Mouse (Mus musculus): ENCODE data around the gene Pts.

Gene Pts

DNA sequence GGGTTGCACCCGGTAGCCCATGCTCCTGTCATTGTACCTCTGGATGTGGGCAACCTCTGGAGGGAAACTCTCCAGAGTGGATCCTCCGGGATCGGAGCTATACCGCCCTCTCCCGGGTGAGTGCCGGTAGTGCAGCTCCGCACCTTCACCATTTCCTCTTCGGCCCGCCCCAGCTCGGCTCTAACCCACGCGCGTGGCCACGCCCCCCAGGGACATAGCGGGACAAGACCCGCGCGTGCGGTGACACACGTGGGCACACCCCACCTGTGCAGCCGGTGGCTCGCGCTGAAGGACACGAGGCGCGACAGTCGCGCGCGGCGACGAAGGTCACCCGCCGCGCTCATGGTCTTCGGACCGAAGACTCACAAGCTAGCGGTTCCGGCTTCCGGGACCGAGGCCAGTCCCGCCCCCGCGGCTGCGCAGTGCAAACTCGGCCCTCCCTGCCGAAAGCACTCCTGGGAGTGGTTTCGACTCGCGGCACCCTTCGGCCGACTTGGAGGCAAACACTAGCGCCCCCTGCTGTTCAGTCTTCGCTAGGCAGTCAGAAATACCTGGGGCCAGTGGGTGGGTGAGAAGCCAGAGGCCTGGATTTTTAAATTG is at the start of gene Pts:
Pts (minus strand) TSS at position 432 of the 600 bp plus-strand sequence.
- DNase-seq (ENCODE audit: low spot score in 2 of 2): peak; percentile 97

DNA sequence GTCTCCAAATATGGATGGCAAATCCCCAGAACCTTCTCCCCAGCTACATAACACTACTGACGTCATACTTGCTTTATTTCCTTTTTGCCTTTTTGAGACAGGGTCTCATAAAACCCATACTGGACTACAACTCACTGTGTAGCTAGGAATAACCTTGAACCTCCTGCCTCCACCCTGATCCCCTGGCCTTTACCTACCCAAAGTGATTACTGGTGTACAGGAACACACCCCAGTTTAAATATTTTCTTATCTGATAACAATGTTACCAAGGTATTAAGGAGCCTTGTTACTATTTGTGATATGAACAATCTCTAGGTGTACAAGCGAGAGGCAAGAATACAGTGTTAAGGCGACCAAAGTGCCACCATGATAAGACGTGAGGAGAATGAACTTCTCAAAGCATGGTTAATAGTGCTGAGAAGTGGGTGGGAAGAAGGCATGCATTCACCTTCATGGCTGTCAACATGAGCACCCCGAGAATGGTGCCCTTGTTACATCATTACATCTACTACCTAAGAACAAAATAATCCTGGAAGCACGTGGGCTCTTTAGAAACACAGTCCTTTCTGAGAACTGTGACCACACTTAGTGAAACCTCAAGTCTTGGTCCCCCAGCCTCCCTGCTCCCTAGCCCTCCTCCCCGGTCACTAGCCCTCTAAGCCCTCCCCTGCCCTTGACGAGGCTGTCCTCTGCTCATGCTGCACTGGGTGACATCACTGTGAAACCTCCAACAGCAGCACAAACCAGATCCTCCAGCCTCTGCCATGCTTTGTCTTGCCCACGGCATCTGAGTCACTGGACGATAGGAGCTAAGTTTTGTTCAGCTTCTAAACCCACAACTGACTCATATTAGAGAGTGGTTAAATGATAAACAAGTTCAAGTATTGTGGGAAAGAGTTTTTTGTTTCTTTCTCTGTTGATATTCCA is 41.3 kb upstream of the Pts start:
- DNase-seq (ENCODE audit: low spot score in 2 of 2): no peak

DNA sequence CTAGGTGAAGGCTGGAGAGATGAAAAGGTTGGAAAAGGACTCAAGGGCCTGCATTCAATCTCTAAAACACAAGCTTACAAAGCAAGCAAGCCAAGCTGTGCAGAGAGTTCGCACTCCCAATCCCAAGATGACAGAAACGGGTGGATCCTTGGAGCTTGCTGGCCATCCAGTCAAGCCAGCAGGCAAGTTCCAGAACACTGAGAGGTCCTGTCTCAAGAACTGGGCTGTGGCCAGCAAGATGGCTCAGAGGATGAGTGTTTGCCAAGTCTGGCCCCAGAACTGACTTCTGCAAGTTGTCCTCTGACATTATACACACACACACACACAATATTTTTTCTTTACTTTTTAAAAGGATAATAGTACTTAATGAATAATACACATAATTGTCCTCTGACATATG is 39.4 kb upstream of the Pts start:
- DNase-seq (ENCODE audit: low spot score in 2 of 2): no peak

DNA sequence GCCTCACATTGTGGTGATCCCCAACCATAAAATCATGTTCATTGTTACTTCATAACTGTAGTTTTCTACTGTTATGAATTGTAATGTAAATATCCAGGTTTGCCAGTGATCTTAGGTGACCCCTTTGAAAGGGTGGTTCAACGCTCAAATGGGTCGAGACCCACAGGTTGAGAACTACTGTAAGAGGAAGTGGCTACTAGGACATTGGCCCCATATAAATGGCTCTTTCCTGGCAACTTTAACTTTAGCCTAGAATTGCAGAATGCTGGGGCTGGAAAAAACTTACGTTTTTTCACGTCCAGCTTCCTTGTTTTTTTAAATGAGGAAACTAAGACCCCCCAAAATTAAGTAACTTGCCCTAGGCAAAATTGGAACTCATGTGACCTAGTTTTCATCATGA is 38.8 kb upstream of the Pts start:
- no peak for DNase-seq (ENCODE audit: low spot score in 2 of 2)

DNA sequence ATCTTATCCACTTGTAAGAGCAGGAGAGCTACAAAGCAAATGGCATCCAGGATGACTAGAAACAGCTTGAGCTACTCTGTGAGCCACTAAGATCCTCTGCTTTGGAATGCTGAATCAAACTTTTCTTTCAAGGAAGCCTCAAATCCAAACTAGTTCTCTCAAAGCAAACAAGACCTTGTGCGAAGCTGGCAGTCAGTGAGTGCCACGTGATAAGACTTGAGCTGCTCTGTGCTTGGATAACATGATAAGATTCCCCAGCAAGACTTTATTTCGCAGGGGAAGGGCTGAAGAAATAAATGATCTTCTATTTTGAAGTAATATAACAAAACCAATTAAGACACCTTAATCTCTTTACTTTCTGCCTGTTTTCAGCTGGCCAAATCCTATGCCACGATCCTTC is 37.4 kb upstream of the Pts start:
- no peak for DNase-seq (ENCODE audit: low spot score in 2 of 2)

DNA sequence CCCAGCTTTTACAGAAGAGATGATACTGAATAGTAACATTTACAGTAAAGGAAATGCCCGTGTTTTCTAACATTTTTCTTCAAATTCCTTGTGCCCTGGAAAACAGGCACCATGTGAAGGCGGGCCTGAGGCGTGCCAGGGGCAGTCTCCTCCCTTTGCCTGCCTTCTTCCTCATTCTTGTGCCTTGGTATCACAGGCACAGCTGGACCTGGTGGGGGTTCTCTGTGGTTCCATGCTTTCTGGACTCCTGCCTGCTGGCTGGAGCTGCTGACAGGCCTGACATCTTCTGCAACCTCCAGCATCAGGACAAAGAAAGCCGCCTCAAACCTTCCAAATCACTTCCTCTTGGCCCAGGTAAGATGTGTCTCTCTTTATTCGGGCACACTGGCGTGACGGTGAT is 36.6 kb upstream of the Pts start:
- DNase-seq (ENCODE audit: low spot score in 2 of 2): no peak

DNA sequence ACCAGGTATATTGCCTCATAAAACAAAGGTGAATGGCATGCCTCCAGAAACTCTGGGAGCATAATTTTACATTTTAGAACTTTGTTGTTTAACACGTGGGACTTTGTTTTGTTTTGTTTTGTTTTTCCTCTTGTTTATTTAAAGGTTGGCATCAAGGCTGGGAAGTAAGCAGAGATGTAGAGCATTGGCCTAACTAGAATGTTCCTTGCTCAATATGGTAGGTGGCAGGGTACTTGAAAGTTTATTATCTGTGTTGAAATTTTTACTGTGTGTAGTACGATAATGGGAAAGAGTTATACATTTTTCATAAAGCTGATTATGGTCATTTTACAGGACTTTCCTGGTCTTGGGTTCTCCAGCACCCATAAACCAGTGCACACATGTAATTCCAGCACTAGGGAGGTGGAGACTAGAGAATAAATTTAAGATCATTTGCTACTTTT is 33.4 kb upstream of the Pts start:
- DNase-seq (ENCODE audit: low spot score in 2 of 2): no peak

DNA sequence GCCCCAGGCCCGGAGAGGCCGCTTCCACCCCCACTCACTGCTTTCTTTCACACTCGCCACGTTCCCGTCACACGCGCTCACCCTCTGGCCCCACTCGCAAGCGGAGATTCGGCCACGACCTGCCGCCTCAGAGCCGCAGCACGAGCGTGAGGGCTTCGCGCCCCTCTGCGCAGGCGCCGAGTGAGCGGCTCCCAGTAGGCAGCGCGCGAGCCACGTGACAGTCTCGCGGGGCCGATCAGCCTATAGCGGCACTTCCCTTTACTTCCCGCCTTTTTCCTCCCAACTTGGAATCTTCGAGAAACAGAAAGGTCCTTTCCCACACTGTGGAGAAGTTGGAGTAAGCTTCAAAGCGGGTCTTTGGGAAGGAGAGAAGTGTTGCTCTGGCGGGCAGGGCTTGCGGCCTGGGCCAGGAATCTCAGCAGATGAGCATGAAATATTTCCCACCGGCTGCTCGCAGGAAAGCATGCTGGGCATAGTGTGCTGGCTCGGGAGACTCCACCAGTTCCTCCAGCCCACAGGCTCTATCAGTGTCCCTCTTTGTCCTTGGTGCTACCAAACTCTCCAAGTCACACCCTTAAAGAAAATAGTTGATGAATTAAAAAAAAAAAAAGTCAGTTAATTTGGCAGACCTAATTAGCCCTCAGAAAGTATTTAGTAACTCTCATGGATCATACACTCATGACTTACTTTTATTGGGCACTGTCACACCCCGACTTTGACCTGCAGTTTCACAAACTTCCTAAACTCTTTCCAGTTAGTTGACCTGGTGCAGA is 32.8 kb upstream of the Pts start, which contains the start of gene Tex12:
Tex12 (minus strand) TSS at position 181 of the 773 bp plus-strand sequence.
- no peak for DNase-seq (ENCODE audit: low spot score in 2 of 2)

DNA sequence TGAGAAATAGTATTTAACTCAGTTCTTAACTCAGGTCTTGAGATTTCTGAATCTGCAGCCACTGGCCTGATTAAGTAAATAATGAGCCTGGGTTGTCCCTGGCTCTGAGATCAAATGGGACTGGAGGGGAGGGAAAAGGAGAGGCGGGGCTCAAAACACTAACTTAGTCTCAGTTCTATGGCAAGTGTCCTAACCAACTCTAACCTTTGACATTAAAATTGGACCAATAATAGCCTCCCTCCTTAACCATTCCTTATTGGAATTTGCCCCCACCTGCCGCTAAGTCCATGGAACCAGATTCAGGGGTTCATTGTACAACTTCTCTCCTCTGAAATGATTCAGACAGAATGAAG is 26.5 kb upstream of the Pts start, which contains the start of gene Bco2:
Bco2 (minus strand) TSS at position 88 of the 353 bp plus-strand sequence.
- no peak for DNase-seq (ENCODE audit: low spot score in 2 of 2)

DNA sequence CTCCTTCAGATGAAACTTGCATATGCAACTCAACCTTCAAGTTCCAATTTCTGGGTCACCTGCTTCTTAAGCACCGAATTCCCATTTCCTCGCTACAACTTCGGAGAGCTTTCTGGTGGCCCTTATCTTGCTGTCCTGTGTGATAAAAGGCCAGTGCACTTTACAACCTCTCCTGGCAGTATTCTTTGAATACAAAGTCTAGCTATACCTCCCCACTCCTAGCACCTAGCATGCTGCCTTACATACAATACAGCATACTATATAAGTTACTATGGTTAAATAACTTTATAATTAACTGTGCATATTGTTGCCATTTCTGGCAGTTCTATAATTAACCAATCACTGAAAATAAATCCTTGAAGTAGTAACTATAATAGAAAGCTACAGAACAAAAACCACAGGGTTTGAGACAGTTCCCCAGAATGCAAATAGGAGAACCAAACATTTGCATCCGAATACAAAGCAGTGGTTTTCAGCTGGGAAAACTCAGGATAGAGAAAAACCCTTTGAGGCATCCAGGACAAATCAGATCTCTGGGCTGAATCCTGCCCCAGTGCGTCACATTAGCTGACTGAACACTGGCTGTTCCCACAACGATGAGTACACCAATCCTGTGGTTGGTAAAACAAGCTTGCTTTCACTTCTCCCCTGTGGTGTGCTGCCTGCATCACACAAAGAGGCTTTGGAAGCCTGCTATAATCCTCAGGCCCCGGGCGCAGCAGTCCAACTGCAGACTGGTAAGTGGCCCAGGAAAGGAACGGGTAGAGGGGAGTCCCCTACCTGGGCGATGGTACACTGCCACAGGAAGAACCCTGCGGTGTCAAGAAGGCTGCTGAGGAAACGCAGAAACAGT is 25.9 kb upstream of the Pts start, which contains the start of gene Il18:
Il18 (plus strand) TSS at position 587 of the 853 bp plus-strand sequence.
- peak; percentile 64 to 78 for DNase-seq (ENCODE audit: low spot score in 2 of 2)

DNA sequence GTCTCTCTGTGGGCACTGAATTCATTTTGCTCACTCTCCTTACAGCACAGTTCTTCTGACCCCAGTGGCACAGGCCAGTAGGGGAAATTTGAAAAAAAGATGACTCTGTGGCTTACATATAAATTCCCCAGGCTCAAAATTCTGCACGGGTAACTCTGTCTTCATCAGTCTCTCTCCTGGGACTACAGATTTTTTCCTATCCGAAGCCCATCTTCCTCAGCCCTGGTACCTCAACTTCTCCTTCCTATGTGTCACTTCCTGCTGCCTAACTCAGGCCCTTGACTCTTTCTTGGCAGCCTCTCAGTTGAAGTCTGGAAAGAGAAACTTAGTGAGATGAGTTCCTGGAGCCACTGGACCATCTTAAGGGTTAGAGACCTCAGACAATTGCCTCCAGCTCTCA is 25.0 kb upstream of the Pts start:
- DNase-seq (ENCODE audit: low spot score in 2 of 2): no peak

DNA sequence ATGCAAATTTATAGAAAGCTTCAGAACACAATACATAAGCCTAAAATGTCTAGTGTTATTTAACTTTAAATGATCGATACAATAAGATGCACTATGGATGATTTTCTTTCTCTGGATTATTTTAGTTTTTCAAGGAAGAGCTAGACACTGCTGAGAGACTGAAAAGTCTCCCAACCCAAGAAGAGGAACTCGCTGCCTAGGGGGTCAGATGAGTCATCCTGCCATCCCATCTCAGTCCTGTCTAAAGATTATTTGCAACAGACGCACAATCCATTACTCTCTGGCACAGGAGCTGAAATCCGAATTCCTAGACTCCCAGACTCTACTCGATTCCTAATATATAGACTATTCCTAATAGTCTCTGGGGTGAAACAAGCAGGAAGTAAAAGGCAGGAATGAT is 23.7 kb upstream of the Pts start:
- no peak for DNase-seq (ENCODE audit: low spot score in 2 of 2)

DNA sequence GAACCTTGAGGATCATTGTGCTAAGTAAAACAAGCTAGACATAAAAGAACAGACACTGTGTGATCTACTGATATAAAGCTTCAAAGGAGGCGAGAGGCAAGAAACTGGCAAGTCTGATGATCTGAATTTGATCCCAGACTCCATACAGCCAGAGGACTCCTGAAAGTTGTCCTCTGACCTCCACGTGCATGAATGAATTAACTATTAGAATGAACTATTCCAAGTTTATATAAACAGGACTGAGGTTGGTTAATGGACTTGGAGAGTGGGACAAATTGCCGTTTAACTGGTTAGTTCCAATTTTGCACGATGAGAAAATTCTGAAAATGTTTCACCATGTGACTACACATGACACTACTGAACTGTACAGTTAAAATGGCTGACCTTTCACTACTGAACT is 20.4 kb upstream of the Pts start:
- DNase-seq (ENCODE audit: low spot score in 2 of 2): no peak

DNA sequence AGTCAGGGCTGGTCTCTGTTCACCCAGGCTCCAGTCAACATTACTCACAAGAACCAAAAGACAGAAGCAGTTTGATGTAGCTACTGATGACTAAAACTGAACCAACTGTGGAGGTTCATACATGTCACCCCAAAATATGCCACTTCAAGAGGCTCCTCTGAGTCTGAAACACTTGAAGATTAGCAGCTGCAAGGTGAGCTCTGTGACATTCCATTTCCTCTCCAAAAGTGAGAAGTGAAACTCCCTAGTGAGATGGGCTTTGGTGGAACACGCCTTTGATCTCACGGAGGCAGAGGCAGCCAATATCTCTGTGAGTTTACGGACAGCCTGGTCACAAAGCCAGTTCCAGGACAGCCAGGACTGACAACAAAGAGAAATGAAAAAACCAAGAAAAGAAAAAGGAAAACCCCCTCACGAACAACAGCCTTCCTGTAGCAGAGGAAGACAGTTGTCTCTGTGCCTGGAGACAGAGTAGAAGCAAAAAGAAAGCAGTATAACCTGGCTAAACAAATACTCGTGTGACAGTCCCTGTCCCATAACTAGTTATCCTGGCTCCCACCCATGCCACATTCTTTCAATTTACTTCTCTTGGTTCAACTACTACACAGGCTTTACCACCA is 19.4 kb upstream of the Pts start:
- no peak for DNase-seq (ENCODE audit: low spot score in 2 of 2)

DNA sequence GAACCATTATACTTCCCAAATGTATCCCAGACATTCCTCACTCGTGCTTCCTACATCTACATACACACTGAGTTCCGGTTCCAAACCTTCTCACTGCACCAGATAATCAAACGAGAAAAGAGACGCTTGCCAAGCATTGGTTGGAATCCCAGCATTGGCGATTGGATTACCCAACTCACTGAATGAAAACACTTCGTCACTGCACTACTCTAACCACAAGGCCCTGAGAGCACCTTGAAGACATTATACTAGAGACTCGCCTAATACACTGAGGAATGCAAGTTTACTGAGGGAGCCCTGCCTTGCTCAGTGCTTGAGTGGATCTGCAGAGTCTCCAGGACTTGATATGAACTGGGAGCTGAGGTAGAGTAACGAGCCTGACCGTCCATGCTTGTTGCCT is 13.9 kb upstream of the Pts start:
- DNase-seq (ENCODE audit: low spot score in 2 of 2): no peak

DNA sequence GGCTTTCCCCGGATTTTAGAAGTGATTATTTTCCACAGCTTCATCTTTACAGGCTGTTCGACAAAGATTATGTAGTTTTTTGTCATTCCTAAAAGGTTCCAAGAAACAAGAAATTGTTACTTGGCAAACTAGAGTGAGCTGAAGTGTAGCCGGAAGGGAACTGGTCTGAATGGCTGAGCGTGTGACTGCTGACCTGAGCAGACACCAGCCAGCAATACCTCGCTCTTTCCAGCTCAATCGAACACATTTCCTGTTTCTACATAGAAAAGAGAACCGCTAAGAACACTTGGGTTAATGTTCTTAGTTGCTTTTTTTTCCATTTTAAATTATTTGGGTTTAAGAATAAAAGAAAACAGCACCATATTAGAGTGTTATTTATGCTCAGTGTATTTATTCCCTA is 11.6 kb upstream of the Pts start:
- DNase-seq (ENCODE audit: low spot score in 2 of 2): no peak

DNA sequence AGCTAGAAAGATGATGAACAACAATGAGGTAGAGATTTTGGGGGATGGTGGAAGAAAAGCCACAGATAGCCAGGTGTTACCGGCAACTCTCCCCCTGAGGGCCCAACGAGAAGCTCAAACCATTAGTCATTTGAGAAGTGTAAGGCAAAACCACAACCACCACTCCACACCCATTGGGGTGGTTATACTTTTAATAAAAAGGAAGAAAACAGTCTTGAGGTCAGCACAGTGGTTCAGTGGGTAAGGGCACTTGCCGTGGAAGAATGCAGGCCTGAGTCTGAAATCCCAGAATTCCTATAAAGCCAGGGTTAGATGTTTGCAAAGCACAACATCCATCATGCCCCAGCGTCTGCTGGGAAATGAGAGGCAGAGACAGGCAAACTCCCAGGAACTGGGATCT is 8.8 kb upstream of the Pts start:
- DNase-seq (ENCODE audit: low spot score in 2 of 2): no peak

DNA sequence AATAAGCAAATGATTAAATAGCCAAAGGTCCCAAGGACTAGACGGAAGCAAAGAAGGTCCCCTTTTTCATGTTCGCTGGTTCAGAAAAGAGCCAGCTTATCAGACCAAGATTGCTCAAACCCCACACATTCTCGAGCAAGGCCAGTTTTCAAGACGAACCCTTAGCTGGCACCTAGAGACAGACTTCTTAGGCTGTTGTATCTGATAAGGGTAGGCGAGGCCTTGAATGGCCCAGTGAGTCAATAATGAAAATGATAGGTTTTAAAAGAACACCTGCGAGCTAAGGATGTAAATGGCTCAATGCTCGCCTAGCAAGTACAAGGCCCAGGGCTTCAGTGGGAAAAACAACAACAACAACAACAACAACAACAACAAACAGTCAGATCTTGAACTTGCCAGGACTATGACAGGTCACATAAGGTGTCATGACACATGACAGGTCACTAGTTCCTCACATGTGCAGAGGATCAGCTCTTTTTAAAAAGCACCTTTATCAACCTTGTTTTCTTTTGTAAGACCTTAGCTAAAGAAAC is 8.1 kb upstream of the Pts start:
- DNase-seq (ENCODE audit: low spot score in 2 of 2): no peak

DNA sequence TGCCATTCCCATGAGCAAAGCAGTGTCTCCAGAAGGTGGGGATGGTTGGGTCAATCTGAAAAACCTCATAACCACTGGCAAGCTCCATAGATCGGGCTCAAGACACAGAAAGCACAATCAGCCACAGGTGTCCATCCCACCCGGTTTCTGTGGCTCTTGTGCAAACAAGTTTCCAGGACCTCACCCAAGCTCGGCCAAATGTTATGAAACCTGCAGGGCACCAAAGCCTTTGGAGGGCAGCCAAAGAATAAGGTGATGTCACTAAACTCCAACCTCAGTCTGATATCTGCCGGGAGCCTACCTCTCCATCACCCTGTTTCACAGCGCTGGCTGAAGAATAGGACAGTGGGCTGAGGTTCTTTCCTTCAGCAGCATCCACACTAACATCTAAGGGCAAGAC is 7.4 kb upstream of the Pts start:
- no peak for DNase-seq (ENCODE audit: low spot score in 2 of 2)

DNA sequence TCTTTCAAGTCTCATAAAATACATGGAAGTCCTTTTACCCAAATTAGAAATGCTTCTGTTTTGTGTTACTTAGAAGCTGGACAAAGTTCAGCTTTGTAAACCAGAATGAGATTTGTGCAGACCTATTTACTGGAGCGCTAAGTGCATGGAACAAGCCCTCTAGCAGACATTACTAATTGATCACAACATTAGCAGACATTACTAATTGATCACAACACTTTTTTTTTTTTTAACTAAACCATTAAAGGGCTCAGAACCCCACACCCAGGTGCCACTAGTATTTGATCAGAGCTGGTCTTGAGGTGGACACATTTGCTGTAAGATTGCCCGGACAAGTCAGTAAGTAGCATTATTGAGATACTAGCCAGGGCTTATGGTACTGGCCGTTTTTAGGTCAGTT is 5.3 kb upstream of the Pts start:
- DNase-seq (ENCODE audit: low spot score in 2 of 2): no peak

DNA sequence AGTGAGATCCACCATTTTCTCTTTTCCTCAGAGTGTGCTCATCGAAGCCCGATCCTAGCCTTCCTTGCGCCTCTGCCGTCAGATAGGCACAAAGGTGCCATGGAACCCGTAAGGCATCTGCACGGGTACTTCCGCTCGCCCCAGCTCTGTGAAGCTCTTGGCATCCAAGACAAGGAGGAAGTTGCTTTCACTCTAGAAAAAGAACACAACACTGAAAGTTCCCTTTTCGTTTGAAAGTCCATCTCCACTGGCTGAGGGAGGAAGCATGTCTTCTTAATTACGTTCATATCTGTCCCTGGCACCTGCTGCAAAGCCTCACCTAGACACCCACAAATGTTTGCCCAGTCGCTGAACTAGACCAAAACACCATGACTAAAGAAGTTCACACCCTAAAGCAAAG is 4.8 kb upstream of the Pts start:
- DNase-seq (ENCODE audit: low spot score in 2 of 2): no peak
